Mouse (Mus musculus) c-Kit-negative CD71-positive TER-119-positive erythroid progenitor cells, embryonic 14.5 days (primary cell): ENCODE data around the gene Tmprss11d.
"Not testable (repeated sequence)": the region's sequence is repeated elsewhere in the genome, so short reads cannot be mapped to it uniquely, and the experiment has no call there.

Source experiments
- DNase-seq: peaks from one replicate; pipeline ENCODE4 v3.0.0-alpha.2; 2013; ENCODE audit warnings: low read depth, low spot score

Tmprss11d gene

GRCm38 (mm10) chr5:86373320-86373719 is at the start of gene Tmprss11d:
Gene Tmprss11d, minus strand, starts transcription at chr5:86373420.
- DNase-seq: no peak

DNA sequence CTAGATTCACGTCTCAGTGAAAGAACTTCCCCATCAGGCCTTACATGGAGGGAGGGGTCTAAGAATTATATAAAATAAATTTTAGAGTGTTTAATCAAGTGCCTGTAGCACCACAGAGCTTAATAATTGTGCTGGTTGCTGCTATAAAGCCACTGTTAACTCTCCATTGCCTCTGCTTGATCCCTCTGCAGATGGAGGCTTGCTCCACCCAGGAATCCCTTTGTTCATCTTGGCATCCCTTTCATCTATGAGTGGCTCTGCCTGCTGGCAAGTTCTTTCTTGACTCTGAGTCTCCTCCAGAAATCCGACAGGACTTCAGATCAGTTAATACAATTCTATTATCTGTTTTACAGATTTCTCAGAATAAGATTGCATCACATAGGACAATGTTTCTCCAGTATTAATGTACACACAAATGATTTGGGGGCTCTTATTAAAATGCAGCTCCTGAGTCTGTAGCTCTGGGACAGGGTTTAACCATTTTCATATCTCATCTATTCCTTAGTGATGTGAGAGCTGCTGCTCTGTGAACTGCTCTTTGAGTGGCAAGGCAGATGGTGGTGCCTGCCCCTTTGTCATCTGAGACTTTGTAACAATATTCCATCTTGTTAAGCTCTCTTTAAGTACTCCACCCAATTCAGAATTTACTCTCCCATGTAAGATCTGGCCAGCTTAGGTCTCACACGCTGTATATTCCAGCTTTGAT is 48.3 kb upstream of the Tmprss11d start:
- no peak for DNase-seq

DNA sequence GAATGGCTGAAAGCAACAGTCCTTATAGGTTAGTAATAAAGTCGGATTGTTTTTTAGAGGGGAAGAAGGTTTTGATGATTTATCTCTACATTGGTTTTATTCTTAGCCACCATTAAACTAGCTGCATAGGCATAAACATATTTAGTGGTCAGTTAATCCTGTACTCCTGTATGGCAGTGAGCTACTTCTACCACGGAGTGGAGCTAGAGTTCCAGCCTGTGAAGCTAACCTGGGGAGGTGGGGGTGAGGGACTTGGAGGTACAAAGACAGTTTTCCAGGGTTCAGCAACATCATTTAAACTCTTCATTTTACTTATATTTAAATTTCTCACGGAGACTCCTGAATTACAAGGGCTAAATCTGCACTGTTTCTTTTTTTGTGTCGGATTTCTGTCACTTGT is 46.3 kb upstream of the Tmprss11d start:
- DNase-seq: no peak

DNA sequence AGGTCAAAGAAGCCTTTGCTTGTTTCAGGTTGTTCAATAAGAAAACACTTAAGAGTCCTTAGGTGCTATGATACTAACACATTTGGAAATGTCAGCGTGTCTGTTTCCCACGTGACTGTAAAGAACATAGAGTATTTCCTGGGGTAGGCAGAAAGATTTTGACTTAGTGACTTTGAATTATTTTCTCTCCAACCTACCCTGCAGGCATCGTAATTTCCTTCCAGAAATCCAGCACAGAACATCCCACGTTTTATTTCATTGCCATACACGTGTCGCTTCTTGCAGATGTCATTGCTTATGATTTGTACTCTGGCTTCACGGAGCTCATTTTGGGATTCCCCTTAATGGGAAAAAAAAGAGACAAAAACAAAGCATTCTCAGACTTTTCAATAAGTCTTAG is 41.1 kb upstream of the Tmprss11d start:
- DNase-seq: no peak

DNA sequence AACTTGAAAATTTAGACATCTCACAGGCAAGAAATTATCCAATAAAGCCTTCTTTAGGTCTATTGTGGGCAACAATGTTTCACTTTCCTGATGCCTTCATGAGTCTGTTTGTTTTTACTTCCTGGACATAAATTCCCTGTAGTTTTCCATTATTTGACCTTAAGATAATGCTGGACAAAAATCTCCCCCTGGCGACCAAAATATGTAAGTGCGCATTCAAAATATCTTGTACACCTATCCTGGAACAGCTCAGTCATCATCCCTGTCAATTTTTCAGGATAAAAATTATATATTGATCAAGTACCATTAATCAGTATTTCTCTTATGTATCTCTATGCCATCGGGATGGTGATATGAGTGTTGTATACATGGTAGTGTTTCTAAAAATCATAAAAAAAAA is 37.6 kb upstream of the Tmprss11d start:
- DNase-seq: no peak

GRCm38 (mm10) chr5:86407941-86408340 is 34.7 kb upstream of the Tmprss11d start:
- DNase-seq: no peak

DNA sequence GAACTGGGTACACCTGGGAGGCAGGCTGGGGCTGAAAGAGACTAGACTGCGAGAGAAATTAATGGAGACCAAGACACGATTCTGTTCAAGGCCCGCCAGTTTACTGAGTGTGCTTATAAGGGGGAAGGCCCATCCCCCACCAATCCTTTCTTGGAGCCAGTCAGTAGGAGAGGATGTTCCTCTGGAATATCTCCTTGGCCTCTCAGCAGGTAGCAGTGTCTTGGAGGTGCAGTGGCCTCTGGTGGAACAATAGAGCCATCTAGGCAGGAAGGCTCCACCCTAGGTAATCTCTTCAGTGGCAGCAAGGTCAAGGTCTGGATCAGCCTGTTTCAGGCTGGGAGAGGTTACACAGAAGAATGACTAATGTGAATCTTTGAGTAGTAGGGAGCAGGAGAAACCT is 34.0 kb upstream of the Tmprss11d start:
- no peak for DNase-seq

DNA sequence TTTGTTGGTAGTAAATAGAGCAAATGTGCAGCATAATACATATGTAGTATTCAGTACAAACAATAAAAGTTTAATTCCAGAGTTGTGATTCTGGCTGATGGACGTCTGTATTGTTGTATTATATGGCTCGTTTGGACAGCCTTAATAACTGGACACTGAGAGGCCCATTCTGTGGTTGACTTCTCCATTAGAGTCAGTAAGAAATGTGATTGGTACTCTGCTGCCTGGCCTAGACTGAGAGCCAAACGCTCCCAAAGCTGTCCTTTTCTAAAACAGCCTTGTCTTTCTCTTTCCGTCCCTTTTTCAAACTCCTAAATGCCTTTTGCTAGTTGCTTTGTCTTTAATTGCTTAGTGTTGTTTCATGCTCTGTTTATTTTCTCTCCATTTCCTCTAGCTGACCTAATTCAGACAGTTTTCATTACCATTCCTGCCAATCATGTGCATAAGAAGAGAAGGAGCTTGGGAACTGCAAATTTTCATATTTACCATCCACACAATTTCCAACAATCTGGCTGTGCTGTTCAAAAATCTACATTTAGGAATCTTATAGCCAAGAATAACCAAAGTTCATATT is 13.7 kb downstream of the Tmprss11d start:
- DNase-seq: no peak

- DNase-seq: no peak
Observed at GRCm38 (mm10) chr5:86352966-86353365, 20.3 kb downstream of the Tmprss11d start.

DNA sequence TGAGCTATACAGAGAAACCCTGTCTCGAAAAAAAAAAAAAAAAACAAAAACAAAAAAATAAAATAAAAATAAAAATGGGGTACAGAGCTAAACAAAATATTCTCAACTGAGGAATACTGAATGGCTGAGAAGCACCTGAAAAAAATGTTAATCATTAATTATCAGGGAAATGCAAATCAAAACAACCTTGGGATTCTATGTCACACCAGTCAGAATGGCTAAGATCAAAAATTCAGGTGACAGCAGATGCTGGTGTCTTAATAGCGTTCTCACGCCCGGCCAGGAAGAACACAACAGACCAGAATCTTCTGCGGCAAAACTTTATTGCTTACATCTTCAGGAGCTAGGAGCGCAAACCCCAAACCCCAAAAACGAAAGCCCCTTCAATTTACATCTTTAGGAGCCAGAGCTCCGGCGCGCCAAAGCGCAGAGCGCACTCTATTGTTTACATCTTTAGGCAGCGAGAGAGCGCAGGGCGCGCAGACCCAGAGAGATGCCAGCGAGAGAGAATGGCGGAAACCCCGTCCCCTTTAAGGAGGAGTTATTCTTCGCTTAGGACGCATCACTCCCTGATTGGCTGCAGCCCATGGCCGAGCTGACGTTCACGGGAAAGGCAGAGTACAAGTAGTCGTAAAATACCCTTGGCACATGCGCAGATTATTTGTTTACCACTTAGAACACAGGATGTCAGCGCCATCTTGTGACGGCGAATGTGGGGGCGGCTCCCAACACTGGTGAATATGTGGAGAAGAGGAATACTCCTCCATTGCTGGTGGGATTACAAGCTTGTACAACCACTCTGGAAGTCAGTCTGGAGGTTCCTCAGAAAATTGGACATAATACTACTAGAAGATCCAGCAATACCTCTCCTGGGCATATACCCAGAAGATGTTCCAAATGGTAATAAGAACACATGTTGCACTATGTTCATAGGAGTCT is 54.9 kb downstream of the Tmprss11d start:
- not testable (repeated sequence) for DNase-seq

DNA sequence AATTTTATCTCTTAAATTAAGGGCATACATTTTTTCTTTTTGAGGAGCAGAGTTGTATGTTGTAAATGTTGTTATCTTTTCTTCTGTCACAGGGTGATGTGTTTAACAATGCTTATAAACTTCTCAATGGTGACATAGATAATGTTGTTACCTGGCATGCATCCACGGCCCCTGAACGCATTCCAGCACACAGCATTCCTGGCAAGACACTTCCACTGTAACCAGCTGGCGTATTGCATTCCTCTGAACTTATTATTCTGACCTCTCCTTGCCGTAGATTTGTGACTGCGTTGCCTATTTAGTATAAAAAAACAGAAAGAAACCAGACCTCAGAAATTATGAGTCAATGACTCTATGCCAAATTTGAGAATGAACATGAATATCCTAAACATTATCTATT is 67.1 kb downstream of the Tmprss11d start:
- DNase-seq: no peak

GRCm38 (mm10) chr5:86303877-86304276 is 69.3 kb downstream of the Tmprss11d start:
- no peak for DNase-seq

DNA sequence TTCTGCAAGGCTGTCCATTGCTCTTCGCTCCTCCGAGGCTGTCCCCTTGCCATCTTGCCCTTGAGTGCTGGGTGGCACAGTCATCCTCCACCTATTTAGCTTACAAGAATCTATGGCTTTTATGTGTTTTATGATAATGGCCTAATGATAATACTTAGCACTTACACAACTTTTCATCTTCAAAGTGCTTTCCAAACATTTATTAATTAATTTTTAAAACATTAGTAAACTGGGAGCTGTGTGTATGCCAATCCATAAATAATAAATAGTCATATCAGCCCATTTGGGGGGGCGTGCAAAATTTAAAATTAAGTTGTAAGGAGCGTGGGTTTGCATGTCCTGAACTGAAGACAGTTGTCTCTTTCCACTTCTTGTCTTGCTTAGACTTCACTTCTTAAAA is 84.0 kb downstream of the Tmprss11d start, which contains the start of gene Tmprss11c:
Gene Tmprss11c (minus strand): TSS at position 101 of the 400 bp plus-strand sequence.
- no peak for DNase-seq
